Mouse (Mus musculus): Measurements from ENCODE around the gene Gm5134. TPM values are rescaled to one million over a fixed set of nuclear protein-coding genes. Genes with fewer than 3 reads are reported as not detected.
"Not testable (repeated sequence)": the region's sequence is repeated elsewhere in the genome, so short reads cannot be mapped to it uniquely, and the experiment has no call there.

The Gm5134 gene
- polyA plus RNA-seq, 1 experiment from 2014 or later = not detected

GRCm38 (mm10) chr10:75978119-75978834, 24.0 kb downstream of the Gm5134 start:
- Histone ChIP-seq H3K9me3 (ENCODE audit: control insufficient read depth, low read length) (no peaks in the 10 kb centered on the region), H3K36me3 (ENCODE audit: control insufficient read depth, insufficient read depth, low read length) (no peaks in the 10 kb centered on the region), H3K27me3 (replicated peaks; ENCODE audit: control insufficient read depth, insufficient read depth, low read length) (no peaks in the 10 kb centered on the region), H3K4me3 (ENCODE audit: low read length) (no peak overlapping the region), H3K4me1 (ENCODE audit: control insufficient read depth, insufficient read depth, low read depth, low read length) (no peaks in the 10 kb centered on the region), H3K4me2 (ENCODE audit: low read length) (no peak overlapping the region), H3K9ac (ENCODE audit: low read depth, low read length) (no peak overlapping the region), H3K27ac (ENCODE audit: low read depth, low read length) (no peak overlapping the region)
- no peak for ATAC-seq
- 38% methylated on average over 10 of the region's 10 CpGs for WGBS

- H3K36me3 ChIP-seq (ENCODE audit: control insufficient read depth, insufficient read depth, low read length) = no peaks in the 10 kb centered on the region
- H3K9ac ChIP-seq (ENCODE audit: low read depth, low read length) = no peak overlapping the region
- no peak for ATAC-seq
- H3K4me1 ChIP-seq (ENCODE audit: control insufficient read depth, insufficient read depth, low read depth, low read length) = no peaks in the 10 kb centered on the region
- H3K27ac ChIP-seq (ENCODE audit: low read depth, low read length) = no peak overlapping the region
- WGBS = 60% methylated on average over 5 of the region's 5 CpGs
- no peak overlapping the region for H3K4me3 ChIP-seq (ENCODE audit: low read length)
- no peak overlapping the region for H3K4me2 ChIP-seq (ENCODE audit: low read length)
- no peaks in the 10 kb centered on the region for H3K9me3 ChIP-seq (ENCODE audit: control insufficient read depth, low read length)
- H3K27me3 ChIP-seq (replicated peaks; ENCODE audit: control insufficient read depth, insufficient read depth, low read length) = no peaks in the 10 kb centered on the region
These were observed 24.5 kb downstream of the Gm5134 start for GRCm38 (mm10) chr10:75978835-75979157.

- Histone ChIP-seq H3K27me3 (replicated peaks; ENCODE audit: control insufficient read depth, insufficient read depth, low read length) (no peaks in the 10 kb centered on the region), H3K4me1 (ENCODE audit: control insufficient read depth, insufficient read depth, low read depth, low read length) (no peaks in the 10 kb centered on the region), H3K4me2 (ENCODE audit: low read length) (no peak overlapping the region), H3K9me3 (ENCODE audit: control insufficient read depth, low read length) (no peaks in the 10 kb centered on the region), H3K4me3 (ENCODE audit: low read length) (no peak overlapping the region), H3K36me3 (ENCODE audit: control insufficient read depth, insufficient read depth, low read length) (no peaks in the 10 kb centered on the region), H3K27ac (ENCODE audit: low read depth, low read length) (no peak overlapping the region), H3K9ac (ENCODE audit: low read depth, low read length) (no peak overlapping the region)
- 86% methylated on average over 3 of the region's 3 CpGs for WGBS
- ATAC-seq = no peak
These were observed 25.1 kb downstream of the Gm5134 start for GRCm38 (mm10) chr10:75979432-75979831.

- Histone ChIP-seq H3K4me2 (ENCODE audit: low read length) (no peak overlapping the region), H3K9ac (ENCODE audit: low read depth, low read length) (no peak overlapping the region), H3K4me3 (ENCODE audit: low read length) (no peak overlapping the region), H3K4me1 (ENCODE audit: control insufficient read depth, insufficient read depth, low read depth, low read length) (no peaks in the 10 kb centered on the region), H3K9me3 (ENCODE audit: control insufficient read depth, low read length) (no peaks in the 10 kb centered on the region), H3K27ac (ENCODE audit: low read depth, low read length) (no peak overlapping the region), H3K27me3 (replicated peaks; ENCODE audit: control insufficient read depth, insufficient read depth, low read length) (no peaks in the 10 kb centered on the region), H3K36me3 (ENCODE audit: control insufficient read depth, insufficient read depth, low read length) (no peaks in the 10 kb centered on the region)
- ATAC-seq = no peak
- WGBS = 71% methylated on average over 4 of the region's 4 CpGs
These were observed 36.2 kb downstream of the Gm5134 start for GRCm38 (mm10) chr10:75990430-75991042.

- ATAC-seq = no peak
- WGBS = 94% methylated on average over 15 of the region's 15 CpGs
These were observed 39.4 kb downstream of the Gm5134 start for GRCm38 (mm10) chr10:75993616-75994240.

GRCm38 (mm10) chr10:75994531-75995210, 40.4 kb downstream of the Gm5134 start:
- 68% methylated on average over 12 of the region's 13 CpGs for WGBS
- H3K36me3 ChIP-seq (ENCODE audit: control insufficient read depth, insufficient read depth, low read length) = not testable (repeated sequence)

More at GRCm38 (mm10) chr10:75993616-75994240, 39.4 kb downstream of the Gm5134 start:
- Histone ChIP-seq H3K4me2 (ENCODE audit: low read length) (no peak overlapping the region), H3K4me1 (ENCODE audit: control insufficient read depth, insufficient read depth, low read depth, low read length) (no peaks in the 10 kb centered on the region), H3K27me3 (replicated peaks; ENCODE audit: control insufficient read depth, insufficient read depth, low read length) (no peaks in the 10 kb centered on the region), H3K27ac (ENCODE audit: low read depth, low read length) (no peak overlapping the region), H3K9me3 (ENCODE audit: control insufficient read depth, low read length) (no peaks in the 10 kb centered on the region), H3K9ac (ENCODE audit: low read depth, low read length) (no peak overlapping the region), H3K36me3 (ENCODE audit: control insufficient read depth, insufficient read depth, low read length) (no peaks in the 10 kb centered on the region), H3K4me3 (ENCODE audit: low read length) (no peak overlapping the region)

GRCm38 (mm10) chr10:75995463-75995862, 41.1 kb downstream of the Gm5134 start:
- ATAC-seq = no peak
- Histone ChIP-seq H3K27ac (ENCODE audit: low read depth, low read length) (no peak overlapping the region), H3K9ac (ENCODE audit: low read depth, low read length) (no peak overlapping the region), H3K4me1 (ENCODE audit: control insufficient read depth, insufficient read depth, low read depth, low read length) (no peaks in the 10 kb centered on the region), H3K9me3 (ENCODE audit: control insufficient read depth, low read length) (no peaks in the 10 kb centered on the region), H3K4me3 (ENCODE audit: low read length) (no peak overlapping the region), H3K4me2 (ENCODE audit: low read length) (no peak overlapping the region), H3K27me3 (replicated peaks; ENCODE audit: control insufficient read depth, insufficient read depth, low read length) (no peaks in the 10 kb centered on the region), H3K36me3 (ENCODE audit: control insufficient read depth, insufficient read depth, low read length) (no peaks in the 10 kb centered on the region)
- WGBS = 85% methylated on average over 11 of the region's 11 CpGs

More at GRCm38 (mm10) chr10:75994531-75995210, 40.4 kb downstream of the Gm5134 start:
- not testable (repeated sequence) for H3K9ac ChIP-seq (ENCODE audit: low read depth, low read length); H3K27ac ChIP-seq (ENCODE audit: low read depth, low read length); H3K4me2 ChIP-seq (ENCODE audit: low read length); H3K4me3 ChIP-seq (ENCODE audit: low read length); H3K4me1 ChIP-seq (ENCODE audit: control insufficient read depth, insufficient read depth, low read depth, low read length); H3K27me3 ChIP-seq (replicated peaks; ENCODE audit: control insufficient read depth, insufficient read depth, low read length); H3K9me3 ChIP-seq (ENCODE audit: control insufficient read depth, low read length); ATAC-seq

GRCm38 (mm10) chr10:75996315-75996714, 42.0 kb downstream of the Gm5134 start:
- Histone ChIP-seq H3K27me3 (replicated peaks; ENCODE audit: control insufficient read depth, insufficient read depth, low read length) (no peaks in the 10 kb centered on the region), H3K36me3 (ENCODE audit: control insufficient read depth, insufficient read depth, low read length) (no peaks in the 10 kb centered on the region), H3K4me3 (ENCODE audit: low read length) (no peak overlapping the region), H3K4me1 (ENCODE audit: control insufficient read depth, insufficient read depth, low read depth, low read length) (no peaks in the 10 kb centered on the region), H3K27ac (ENCODE audit: low read depth, low read length) (no peak overlapping the region), H3K9me3 (ENCODE audit: control insufficient read depth, low read length) (no peaks in the 10 kb centered on the region), H3K9ac (ENCODE audit: low read depth, low read length) (no peak overlapping the region), H3K4me2 (ENCODE audit: low read length) (no peak overlapping the region)
- WGBS = 52% methylated on average over 3 of the region's 3 CpGs
- no peak for ATAC-seq

- no peak overlapping the region for H3K9ac ChIP-seq (ENCODE audit: low read depth, low read length)
- H3K4me2 ChIP-seq (ENCODE audit: low read length) = no peak overlapping the region
- no peak for ATAC-seq
- H3K9me3 ChIP-seq (ENCODE audit: control insufficient read depth, low read length) = no peaks in the 10 kb centered on the region
- whole genome bisulfite sequencing = 27% methylated on average over 7 of the region's 7 CpGs
- H3K36me3 ChIP-seq (ENCODE audit: control insufficient read depth, insufficient read depth, low read length) = no peaks in the 10 kb centered on the region
- H3K27me3 ChIP-seq (replicated peaks; ENCODE audit: control insufficient read depth, insufficient read depth, low read length) = no peaks in the 10 kb centered on the region
- H3K4me3 ChIP-seq (ENCODE audit: low read length) = no peak overlapping the region
- no peak overlapping the region for H3K27ac ChIP-seq (ENCODE audit: low read depth, low read length)
- no peaks in the 10 kb centered on the region for H3K4me1 ChIP-seq (ENCODE audit: control insufficient read depth, insufficient read depth, low read depth, low read length)
These were observed 46.8 kb downstream of the Gm5134 start for GRCm38 (mm10) chr10:76001160-76001559.
